Mouse (Mus musculus): ENCODE data around the gene Gramd4.

- no peak for TF ChIP-seq GATA1 (IDR thresholded peaks at IDR 0.05; ENCODE audit: low read length)
- no peak for TF ChIP-seq TAL1 (IDR thresholded peaks at IDR 0.05; ENCODE audit: low read length)
Measured at GRCm38 (mm10) chr15:86176771-86177702, 119.5 kb downstream of the Gramd4 start.
